ENCODE assay signal across 7 mouse cellular contexts in the genomic region with DNA sequence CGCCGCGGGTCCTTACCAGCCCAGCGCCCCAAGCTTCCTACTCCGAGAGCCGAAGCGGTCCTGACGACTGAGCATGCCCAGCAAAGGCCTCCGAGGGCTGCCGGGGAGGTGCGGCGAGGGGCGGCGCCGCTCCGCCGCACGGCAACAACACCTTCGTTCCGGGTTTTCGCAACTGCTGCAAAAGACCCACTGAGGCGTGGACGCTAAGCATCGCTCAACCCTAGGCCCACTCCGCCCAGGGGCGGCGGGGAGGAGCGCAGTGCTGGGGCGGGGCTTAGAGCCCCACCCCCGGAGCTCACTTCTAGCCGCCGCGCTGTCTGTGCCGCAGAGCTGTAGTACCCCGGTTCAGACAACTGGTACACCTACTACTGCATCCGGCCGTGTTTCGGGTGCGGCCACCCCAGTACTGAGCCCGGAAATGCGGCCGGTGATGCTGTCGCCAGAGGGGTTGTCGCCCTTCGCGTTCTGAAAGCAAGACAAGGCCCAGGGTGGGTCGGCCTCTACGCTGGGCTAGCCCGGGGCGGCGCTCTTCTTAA. TPM values are rescaled to one million over a fixed set of nuclear protein-coding genes. Genes with fewer than 3 reads are reported as not detected.
A peak's percentile ranks its signal among the peaks of the same experiment; 100 is the strongest.
DNase-seq lines count a peak whose midpoint lies in the region; ATAC-seq lines count a peak whose summit lies in the region.

No protein-coding gene starts in this region.

- peak; percentile 99 for ATAC-seq in embryonic facial prominence, embryonic 11.5 days (replicated peaks; ENCODE audit: insufficient number of reproducible peaks, low FRiP score, low TSS enrichment, low read depth)
- peak; percentile 73 for ATAC-seq in granulocyte monocyte progenitor cell, adult 5-6 weeks (replicated peaks; ENCODE audit: poor library complexity, severe bottlenecking)
- ATAC-seq in midbrain, embryonic 13.5 days, result peak; percentile 98

- H3K27me3 ChIP-seq in embryonic facial prominence, embryonic 11.5 days (ENCODE audit: control insufficient read depth, insufficient read depth, low read length), result no peaks in the 10 kb centered on the region
- H3K27me3 ChIP-seq in limb, embryonic 10.5 days (ENCODE audit: low read depth, poor library complexity, severe bottlenecking), result no peaks in the 10 kb centered on the region
- H3K27me3 ChIP-seq in midbrain, embryonic 13.5 days, result no peaks in the 10 kb centered on the region

- DNase-seq in adrenal gland, postnatal 14 days, result peak; percentile 98
- DNase-seq in embryonic facial prominence, embryonic 11.5 days (ENCODE audit: low spot score), result peak; percentile 98
- DNase-seq in kidney, adult 11 months, result peak; percentile 95
- peak; percentile 92 for DNase-seq in limb, embryonic 10.5 days (ENCODE audit: low spot score)
- peak; percentile 91 for DNase-seq in spleen, adult 12 weeks (ENCODE audit: low spot score)

- H3K27ac ChIP-seq in embryonic facial prominence, embryonic 11.5 days (replicated peaks; ENCODE audit: low read depth, low read length), result peak overlapping the region; percentile 99
- peak overlapping the region; percentile 93 for H3K27ac ChIP-seq in limb, embryonic 10.5 days
- peak overlapping the region; percentile 100 for H3K27ac ChIP-seq in midbrain, embryonic 13.5 days

- WGBS in embryonic facial prominence, embryonic 11.5 days, result under 1% methylated on average over 51 of the region's 51 CpGs
- under 1% methylated on average over 51 of the region's 51 CpGs for WGBS in limb, embryonic 10.5 days
- under 1% methylated on average over 51 of the region's 51 CpGs for WGBS in midbrain, embryonic 13.5 days

- peak overlapping the region; percentile 92 for H3K9ac ChIP-seq in embryonic facial prominence, embryonic 11.5 days (replicated peaks; ENCODE audit: low read length)
- peak overlapping the region; percentile 91 for H3K9ac ChIP-seq in midbrain, embryonic 13.5 days (replicated peaks)

- peak overlapping the region; percentile 70 for H3K4me2 ChIP-seq in embryonic facial prominence, embryonic 11.5 days (ENCODE audit: low read depth, low read length)
- H3K4me2 ChIP-seq in midbrain, embryonic 13.5 days (replicated peaks), result peak overlapping the region; percentile 70

- no peaks in the 10 kb centered on the region for H3K36me3 ChIP-seq in embryonic facial prominence, embryonic 11.5 days (replicated peaks; ENCODE audit: control insufficient read depth, insufficient read depth, low read depth, low read length)
- no peaks in the 10 kb centered on the region for H3K36me3 ChIP-seq in limb, embryonic 10.5 days
- H3K36me3 ChIP-seq in midbrain, embryonic 13.5 days, result no peaks in the 10 kb centered on the region

- H3K9me3 ChIP-seq in embryonic facial prominence, embryonic 11.5 days (replicated peaks; ENCODE audit: control insufficient read depth, low read length), result no peaks in the 10 kb centered on the region
- H3K9me3 ChIP-seq in limb, embryonic 10.5 days (replicated peaks), result no peaks in the 10 kb centered on the region
- no peaks in the 10 kb centered on the region for H3K9me3 ChIP-seq in midbrain, embryonic 13.5 days

- H3K4me3 ChIP-seq in embryonic facial prominence, embryonic 11.5 days (ENCODE audit: low read depth, low read length), result peak overlapping the region; percentile 79
- H3K4me3 ChIP-seq in limb, embryonic 10.5 days, result peak overlapping the region; percentile 73
- H3K4me3 ChIP-seq in midbrain, embryonic 13.5 days (replicated peaks), result peak overlapping the region; percentile 89

- H3K4me1 ChIP-seq in embryonic facial prominence, embryonic 11.5 days (ENCODE audit: control insufficient read depth, insufficient read depth, low read length), result no peaks in the 10 kb centered on the region
- peaks cover 27% of the 10 kb centered on the region for H3K4me1 ChIP-seq in limb, embryonic 10.5 days
- H3K4me1 ChIP-seq in midbrain, embryonic 13.5 days (replicated peaks), result peaks cover 25% of the 10 kb centered on the region

RNA-seq across cellular contexts. Expression of gene Lnpep, which starts 0.4 kb away (rescaled TPM):
- 120 and 123 TPM in 2 replicates for total RNA-seq in adrenal gland, postnatal 14 days (2021)
- 5.5 and 5.8 TPM in 2 replicates for polyA plus RNA-seq in embryonic facial prominence, embryonic 11.5 days (2014; fragmentation: Nextera tagmentation; extraction: Ambion mirVana)
- total RNA-seq in granulocyte monocyte progenitor cell, adult 5-6 weeks (2014; fragmentation: Nextera tagmentation), result 42.2 and 46.3 TPM in 2 replicates
- 51.6 and 52.2 TPM in 2 replicates for total RNA-seq in granulocyte monocyte progenitor cell, adult 5-6 weeks (2017)
- polyA plus RNA-seq in limb, embryonic 10.5 days (2016; fragmentation: Nextera tagmentation; extraction: Ambion mirVana), result 8.4 and 10.1 TPM in 2 replicates
- polyA plus RNA-seq in midbrain, embryonic 13.5 days (2015; fragmentation: Nextera tagmentation; extraction: Ambion mirVana), result 9.0 and 9.2 TPM in 2 replicates

Comparison
In these comparisons a context has a peak if more than half of its experiments do, and no peak if none do; other contexts are left out.
1. Peak in every context shown above with its lines: DNase-seq, ATAC-seq, H3K4me3 ChIP-seq and H3K27ac ChIP-seq.